Mouse (Mus musculus) CD4-positive naive resting alpha-beta T cell, adult 57 days (primary cell): Measurements from ENCODE around the gene Gm30191. TPM values are rescaled to one million over a fixed set of nuclear protein-coding genes. Genes with fewer than 3 reads are reported as not detected.

Experiments
- total RNA-seq: library from RNA; stranded (reverse); gene quantifications from one replicate; pipeline ENCODE4 v1.2.4, GENCODE M21; 2023

Gene Gm30191
- not detected for total RNA-seq

GRCm38 (mm10) chr4:134246719-134247258 is at the start of gene Gm30191:
TSS of gene Gm30191 (plus strand) at chr4:134246935.

GRCm38 (mm10) chr4:134202904-134203303 is 43.8 kb upstream of the Gm30191 start, which contains the start of gene Gm7534:
TSS of gene Gm7534 (minus strand) at chr4:134203004.

GRCm38 (mm10) chr4:134227194-134227593 is 19.5 kb upstream of the Gm30191 start, which contains the start of gene Catsper4:
TSS of gene Catsper4 (minus strand) at chr4:134227383.

GRCm38 (mm10) chr4:134238279-134238651 is 8.5 kb upstream of the Gm30191 start, which contains the start of gene Cnksr1:
TSS of gene Cnksr1 (minus strand) at chr4:134238399.

GRCm38 (mm10) chr4:134243516-134244250 is 3.1 kb upstream of the Gm30191 start, which contains the start of gene E130218I03Rik:
TSS of gene E130218I03Rik (plus strand) at chr4:134243662.

GRCm38 (mm10) chr4:134245148-134245843 is 1.4 kb upstream of the Gm30191 start, which contains the start of gene Zfp593:
TSS of gene Zfp593 (minus strand) at chr4:134245592.

GRCm38 (mm10) chr4:134253722-134254324 is 7.1 kb downstream of the Gm30191 start, which contains the start of gene Grrp1:
TSS of gene Grrp1 (minus strand) at chr4:134254106.

GRCm38 (mm10) chr4:134287575-134288025 is 40.9 kb downstream of the Gm30191 start, which contains the start of gene Pdik1l:
TSS of gene Pdik1l (minus strand) at chr4:134287895.

Other genes starting within 250 kb of the Gm30191 start
- gene Dhdds, start 246.0 kb upstream of the Gm30191 start, total RNA-seq: 27.0 TPM
- not detected for gene Lin28a, start 228.1 kb upstream of the Gm30191 start, total RNA-seq
- gene Zfp683, start 193.1 kb upstream of the Gm30191 start, total RNA-seq: 0.80 TPM
- 13.0 TPM for gene Crybg2, start 186.1 kb upstream of the Gm30191 start, total RNA-seq
- 1,000 TPM for gene Cd52, start 151.9 kb upstream of the Gm30191 start, total RNA-seq
- 69.4 TPM for gene Ubxn11, start 144.4 kb upstream of the Gm30191 start, total RNA-seq
- 438 TPM for gene Sh3bgrl3, start 118.1 kb upstream of the Gm30191 start, total RNA-seq
- gene Cep85, start 59.8 kb upstream of the Gm30191 start, total RNA-seq: 25.1 TPM
- gene Gm7534, start 43.9 kb upstream of the Gm30191 start, total RNA-seq: not detected
- gene Catsper4, start 19.6 kb upstream of the Gm30191 start, total RNA-seq: not detected
- gene Cnksr1, start 8.5 kb upstream of the Gm30191 start, total RNA-seq: 0.62 TPM
- not detected for gene E130218I03Rik, start 3.3 kb upstream of the Gm30191 start, total RNA-seq
- gene Zfp593, start 1.3 kb upstream of the Gm30191 start, total RNA-seq: 23.0 TPM
- not detected for gene Grrp1, start 7.2 kb downstream of the Gm30191 start, total RNA-seq
- gene Pdik1l, start 41.0 kb downstream of the Gm30191 start, total RNA-seq: 15.4 TPM
- not detected for gene Trim63, start 68.2 kb downstream of the Gm30191 start, total RNA-seq
- gene Slc30a2, start 96.2 kb downstream of the Gm30191 start, total RNA-seq: not detected
- 1.1 TPM for gene Extl1, start 136.9 kb downstream of the Gm30191 start, total RNA-seq
- 3.2 TPM for gene Pafah2, start 149.4 kb downstream of the Gm30191 start, total RNA-seq
- gene Stmn1, start 221.4 kb downstream of the Gm30191 start, total RNA-seq: 43.3 TPM
- gene Paqr7, start 249.8 kb downstream of the Gm30191 start, total RNA-seq: 32.7 TPM